Mouse (Mus musculus) spleen, postnatal 14 days (tissue): Measurements from ENCODE around the gene Tnik.

Experiments used
- DNase-seq, 2 experiments: peaks; one replicate each; pipeline ENCODE4 v3.0.0; 2021 to 2022; ENCODE audit warnings: low spot score in 2 of 2

The Tnik gene

DNA sequence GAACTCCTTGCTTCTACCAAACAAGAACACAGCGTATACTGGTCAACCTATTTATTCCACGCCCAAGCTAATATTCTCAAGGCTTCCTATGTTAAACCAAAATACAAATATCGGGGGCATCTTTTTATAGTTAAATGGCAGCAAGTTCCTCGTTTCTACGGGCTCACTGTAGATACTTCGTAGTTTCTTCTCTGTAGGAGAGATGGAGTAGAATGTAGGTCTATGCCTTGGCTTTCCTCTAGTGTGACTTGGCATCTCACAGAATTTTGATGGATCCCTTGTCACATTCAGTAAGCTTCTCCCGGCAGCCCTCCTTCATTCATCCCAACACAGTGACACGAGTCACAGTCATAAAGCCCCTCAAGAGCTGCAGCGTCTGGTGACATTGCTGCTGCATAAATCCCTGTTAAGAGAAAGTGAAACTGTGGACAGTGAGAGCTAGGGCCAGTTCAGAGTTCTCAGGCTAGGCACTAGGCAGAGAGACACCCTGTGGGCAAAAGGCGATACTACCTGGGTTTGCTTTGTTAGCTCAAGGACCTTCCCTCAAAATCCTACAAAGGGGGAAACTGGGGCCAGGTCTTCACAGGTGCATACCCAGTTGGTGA lies 280.5 kb downstream of the Tnik start:
- no peak for DNase-seq

DNA sequence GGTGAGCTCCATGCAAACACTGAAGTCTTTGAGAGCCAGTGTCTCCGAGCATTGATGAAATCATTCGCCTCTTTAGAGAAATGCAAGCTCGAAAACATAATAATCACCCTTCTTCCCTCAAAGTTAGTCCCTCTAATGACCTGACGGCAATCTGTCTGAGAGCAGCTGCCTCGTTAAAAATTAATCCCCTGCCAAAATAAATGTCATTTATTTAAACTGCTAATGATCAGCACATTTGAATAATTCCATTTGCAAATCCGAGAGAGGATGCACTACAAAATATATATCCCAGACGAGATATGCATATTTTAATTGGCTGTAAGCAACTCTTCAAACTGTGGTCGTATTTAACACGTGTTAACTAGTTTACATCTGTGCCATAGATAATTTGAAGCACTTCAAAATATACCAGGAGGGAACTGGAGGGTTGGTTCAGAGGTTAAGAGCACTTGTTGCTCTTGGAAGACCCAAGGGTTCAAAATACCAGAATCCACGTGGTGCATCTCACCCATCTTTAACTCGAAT lies 281.4 kb downstream of the Tnik start:
- no peak for DNase-seq

DNA sequence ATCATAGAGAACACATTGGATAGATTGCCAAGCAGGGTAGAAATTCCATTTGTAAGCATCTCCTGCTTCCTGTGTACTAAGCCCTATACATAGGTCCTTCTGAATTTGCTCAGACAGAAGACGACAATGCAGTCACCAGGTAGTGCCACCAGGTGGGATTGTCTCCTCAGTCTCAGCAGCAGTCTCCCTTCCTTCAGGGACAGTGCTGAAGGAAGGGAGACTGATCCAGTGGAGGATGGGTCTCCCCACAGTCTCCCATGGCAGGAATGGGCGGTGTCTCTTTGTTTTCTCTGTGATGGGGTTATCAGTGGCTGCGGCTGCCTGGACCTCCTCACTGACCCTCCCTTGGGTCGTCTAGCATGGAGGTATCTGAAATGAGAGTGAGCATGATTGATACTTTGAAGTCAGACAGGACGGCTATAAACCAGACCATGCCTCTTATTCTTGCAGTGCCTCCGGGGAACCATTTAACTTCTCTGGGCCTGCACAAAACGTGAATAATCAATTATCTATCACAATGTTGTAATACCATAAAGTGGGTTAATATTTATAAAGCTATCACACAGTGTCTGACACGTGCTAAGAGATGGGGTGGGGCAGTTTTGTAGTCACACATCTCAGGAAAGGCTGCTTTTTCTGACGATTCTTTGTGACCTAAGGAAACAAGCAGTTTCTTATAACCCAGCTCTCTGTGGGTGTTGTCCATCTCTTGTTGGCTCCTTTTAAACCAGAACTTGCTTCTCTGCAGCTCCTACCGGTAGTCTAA lies 285.1 kb downstream of the Tnik start:
- DNase-seq, result no peak

DNA sequence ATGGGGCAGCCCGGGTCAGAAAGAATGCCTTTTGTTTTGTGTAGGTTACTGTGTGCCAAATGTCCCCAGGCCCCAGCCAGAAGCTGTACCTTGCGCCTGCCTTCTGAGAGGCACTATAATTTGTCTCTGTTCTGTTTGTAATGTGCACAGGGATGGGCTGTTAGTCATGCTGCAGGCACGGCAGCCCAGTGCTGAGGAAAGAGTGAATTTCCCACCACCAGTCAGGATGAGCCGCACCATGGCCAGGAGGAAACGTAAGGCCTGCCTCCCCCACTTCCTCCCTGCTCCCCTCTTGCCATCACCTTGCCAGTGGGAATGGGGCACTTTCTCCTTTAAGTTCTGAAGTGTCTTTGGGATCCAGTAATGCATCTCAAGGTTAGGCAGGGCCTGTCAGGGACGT lies 286.4 kb downstream of the Tnik start:
- DNase-seq, result no peak

DNA sequence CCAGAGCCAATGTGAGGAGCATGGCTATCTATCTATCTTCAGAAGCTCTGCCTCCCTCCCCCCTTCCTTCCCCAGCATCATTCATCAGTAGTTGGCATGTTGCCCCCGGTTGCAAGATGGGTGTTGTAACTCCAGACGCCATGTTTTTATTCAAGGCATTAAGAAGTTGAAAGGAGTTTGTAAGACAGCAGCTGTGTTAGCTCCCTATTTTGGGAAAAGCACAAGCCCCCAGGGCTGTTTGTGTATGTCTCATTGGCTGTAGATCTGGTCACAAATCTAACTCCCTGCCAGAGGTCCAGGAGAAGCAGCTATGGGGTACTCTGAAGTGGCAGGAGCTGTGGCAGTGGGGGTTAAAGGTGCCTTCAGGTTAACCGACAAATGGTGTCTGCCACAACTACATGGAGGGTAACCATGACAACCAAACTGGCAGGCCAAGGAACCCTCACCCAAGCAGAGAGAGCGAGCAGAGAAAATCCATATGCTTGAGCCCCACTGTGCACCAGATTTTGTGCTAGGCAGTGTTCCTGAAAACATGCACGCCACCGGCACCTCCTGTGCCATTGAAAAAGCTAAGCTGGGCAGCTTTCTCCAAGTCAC lies 287.6 kb downstream of the Tnik start:
- DNase-seq, result no peak

DNA sequence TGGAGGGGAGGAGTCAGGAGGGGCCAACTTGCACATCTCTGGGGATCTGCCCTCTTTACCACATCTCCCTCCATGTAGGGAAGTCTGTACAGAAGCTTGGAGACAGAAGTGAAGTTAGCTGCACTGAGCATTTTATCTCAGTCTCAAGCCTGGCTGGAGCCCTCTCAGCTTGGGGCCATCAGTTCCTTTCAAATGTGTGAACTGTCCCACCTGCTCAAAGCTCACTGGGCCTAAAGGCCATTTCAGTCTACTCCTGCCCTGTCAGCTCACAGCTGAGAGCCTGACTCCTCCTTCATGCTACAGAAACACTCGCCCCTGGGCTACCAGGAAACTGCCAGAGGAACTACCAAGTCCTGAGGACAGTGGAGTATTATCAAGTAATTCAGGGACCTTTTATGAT lies 288.7 kb downstream of the Tnik start:
- no peak for DNase-seq

DNA sequence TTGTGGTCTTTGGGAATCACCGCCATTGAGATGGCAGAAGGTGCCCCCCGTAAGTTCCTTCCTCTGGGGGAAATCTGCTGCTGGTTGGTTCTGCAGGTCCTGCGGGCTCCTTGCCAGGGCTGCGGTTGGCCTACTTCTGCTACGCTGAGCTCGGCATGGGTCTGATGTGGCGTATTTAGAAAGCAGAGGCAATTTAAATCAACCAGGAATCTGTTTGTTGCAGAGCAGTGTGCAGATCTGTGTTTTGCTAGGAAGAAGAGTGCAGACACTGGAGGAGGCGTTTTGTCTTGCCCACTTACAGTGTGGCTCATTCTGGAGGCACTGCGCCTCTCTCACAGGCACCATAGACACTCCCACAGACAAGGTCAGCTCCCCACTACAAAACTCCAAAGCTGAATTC lies 291.9 kb downstream of the Tnik start:
- no peak for DNase-seq

DNA sequence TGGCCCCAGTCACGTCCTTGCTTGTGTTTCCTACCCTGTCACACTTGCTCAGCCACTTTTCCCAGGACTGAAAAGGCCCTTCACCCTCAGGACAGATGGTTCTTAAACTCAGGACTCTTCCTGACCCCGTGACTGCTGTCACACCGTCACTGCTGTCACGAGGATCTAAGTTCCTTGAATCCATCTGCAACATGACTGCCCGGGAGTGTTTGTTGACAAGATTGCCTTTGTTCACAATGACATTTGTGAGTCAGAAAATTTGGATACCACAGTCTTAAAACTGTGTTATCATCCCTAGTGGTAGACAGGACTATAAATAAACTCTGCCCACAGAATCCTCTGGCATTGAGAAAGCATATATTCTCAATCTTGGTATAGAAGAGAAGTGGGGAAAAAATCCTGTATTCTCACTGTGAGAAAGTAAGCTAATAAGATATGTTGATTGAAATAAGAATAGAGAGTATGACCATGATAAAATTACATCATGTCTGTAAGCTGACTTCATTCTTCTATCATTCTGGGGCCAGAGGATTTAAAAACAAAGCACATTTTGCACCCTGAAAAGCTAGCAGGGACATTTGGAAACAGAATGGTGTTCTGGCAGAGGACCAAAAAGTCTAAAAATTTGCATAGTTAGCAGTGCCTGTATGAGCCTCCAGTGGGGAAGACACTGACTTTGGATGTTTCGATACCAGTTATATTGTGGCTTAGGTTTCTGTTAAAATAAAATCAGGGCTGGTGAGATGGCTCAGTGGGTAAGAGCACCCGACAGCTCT lies 293.0 kb downstream of the Tnik start:
- no peak for DNase-seq

DNA sequence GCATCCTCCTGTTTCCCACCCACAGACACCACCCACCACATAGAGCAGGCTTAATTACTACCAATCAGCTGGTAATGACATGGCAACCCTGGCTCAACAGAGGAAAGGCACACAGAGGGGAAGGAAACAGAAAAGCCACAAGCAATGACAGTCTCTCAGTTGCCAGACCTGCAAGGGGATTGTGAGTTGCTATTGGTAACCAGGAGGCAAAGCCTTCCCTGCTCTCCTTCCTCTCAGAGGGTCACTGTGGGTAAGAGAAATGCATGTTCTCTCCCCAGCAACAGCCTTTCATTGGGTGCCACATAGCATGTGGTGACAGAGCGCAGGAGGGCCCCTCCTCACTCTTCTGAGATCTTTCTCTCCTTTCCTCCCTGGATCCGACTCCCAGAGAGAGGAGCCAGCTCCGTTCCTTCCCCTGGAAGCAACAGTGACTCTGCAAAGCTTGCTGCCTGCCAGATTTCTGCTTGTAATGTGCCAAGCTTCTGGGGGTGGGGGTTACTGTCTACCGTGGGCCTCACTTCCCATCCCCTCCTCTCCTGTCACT lies 295.4 kb downstream of the Tnik start:
- DNase-seq, result no peak

DNA sequence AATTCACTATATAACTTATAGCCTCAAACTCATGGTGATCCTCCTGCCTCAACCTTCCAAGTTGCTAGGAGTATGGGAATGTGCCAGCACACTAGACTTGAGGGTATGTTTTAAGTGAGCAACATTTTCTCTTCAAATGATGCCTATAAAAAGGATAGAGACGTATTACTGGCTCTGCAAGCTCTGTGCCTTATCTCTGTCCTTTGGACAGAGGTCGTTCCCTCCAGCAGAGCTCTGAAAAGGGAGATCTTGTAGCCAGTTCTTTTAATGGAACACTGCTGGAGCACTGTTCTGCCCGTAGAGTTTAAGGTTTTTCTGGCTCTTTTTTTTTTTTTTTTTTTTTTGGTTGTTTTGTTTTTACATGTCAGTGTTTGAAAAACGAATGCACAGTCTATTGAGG lies 298.4 kb downstream of the Tnik start:
- no peak for DNase-seq

DNA sequence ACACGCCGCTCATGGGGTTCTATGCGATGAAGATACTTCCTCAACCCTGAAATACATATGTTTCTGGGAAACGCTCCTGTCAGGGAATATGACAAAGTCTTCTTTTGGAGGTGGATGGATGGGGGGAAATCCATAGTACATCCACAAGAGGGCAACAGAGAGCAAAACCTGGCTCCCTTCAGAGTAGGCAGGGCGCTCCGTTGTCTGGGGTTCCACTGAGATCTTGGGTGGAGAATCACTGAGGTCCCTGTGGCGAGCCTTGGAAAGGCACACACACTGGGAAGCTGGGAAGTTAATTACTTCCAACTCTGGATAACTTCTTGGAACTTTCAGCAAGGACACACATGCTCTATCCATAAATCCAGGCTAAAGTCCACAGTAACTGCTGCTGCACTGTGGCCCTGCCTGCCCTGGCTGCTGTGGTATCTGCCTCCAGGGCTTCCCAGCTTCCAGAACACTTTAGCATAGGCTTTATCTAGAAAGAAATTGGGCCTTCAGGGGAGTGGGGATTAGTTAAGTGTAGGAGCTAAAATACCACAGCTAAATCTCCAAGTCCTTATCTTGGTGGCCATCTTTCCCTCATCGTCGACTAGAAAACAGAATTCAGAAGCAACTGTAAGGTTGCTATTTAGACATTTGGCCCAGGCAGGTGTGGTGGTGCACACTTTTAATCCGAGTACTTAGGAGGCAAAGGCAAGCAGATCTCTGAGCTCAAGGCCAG lies 299.8 kb downstream of the Tnik start:
- no peak for DNase-seq

DNA sequence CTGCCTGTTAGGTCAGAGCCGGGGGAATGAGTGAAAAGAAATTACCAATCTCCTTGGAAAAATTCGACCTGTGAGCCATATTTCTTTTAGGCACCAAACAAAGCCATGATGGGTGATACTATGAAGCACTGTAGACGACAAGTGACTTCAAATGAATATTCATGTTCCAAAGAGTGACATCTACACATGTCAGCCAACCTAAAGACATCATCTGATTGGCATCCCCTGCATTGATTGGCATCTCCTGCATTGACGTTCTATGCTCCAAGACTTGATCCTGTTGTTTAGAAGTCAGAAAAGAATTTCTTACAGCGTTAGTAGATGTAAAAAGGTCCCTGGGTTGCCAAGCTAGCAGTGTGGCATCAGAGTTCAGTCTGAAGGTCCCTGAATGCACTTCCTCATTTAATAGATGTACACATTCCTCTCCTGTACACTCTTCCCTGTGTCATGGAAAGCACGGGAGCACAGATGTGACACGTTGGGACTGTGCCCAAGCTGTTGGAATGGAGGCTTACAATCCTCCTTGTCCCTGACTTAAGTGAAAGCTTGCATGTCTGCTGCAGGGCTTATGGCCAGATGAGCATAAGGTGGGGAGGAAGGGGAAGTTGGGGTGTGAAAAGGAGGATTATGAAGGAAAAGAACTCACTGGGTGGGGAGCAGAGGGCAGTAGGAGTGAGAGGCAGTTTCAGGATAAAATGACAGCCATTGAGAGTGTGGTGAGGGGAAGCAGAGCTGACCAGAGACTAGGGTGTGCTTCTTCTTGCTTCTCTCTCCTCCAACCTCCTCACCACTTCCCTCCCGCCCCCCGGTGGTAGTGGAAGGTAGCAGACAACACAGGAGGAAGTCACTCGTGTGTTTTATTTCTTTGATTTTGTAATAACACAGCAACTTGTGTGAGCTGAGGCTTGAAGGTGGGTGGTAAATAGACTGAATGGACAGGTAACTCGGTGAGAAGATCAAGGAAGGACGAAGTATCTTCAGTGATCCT lies 301.6 kb downstream of the Tnik start:
- no peak for DNase-seq

DNA sequence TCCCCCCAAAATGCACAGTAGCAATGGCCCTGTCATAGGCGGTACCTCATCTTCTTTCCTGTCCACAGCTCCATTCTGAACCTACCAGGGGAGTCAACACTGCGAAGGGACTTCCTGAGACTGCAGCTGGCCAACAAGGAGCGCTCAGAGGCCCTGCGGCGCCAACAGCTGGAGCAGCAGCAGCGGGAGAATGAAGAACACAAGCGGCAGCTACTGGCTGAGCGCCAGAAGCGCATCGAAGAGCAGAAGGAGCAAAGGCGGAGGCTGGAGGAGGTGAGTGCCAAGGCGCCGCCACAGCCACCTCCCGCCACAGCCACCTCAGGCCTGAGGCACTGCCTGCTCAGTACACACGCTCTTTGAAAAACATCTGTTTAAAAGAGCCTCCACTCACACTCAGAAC lies 314.3 kb downstream of the Tnik start:
- DNase-seq, result no peak

DNA sequence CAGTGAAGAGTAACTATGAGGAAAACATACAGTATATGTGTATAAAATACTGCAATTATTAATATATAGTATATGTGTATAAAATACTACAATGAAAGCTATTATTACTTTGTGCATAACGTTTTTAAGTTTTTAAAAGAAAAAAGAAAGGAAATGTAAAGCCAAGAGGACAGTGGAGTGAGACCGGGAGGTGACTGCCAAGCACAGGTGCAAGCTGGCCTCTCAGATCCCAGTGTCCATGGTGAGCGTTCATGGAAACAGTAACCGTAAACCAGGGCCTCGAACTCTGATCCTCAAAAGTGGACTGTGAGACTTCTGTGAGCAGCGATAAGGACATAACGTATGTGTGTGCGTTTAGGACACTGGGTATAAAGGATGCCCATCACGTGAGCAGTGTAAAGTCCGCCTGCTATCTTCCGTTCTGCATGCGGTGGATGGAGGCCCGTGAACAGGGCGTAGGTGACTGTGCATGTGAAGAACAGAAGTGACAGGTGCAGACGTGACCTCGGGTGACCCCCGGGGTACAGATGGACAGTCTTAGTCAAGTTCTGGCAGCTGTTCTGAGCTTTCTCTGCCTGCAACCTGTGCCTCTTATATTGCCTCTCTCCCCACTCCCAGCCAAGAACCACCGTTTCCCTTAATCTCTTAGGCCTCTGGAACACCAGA lies 316.1 kb downstream of the Tnik start:
- DNase-seq, result no peak

DNA sequence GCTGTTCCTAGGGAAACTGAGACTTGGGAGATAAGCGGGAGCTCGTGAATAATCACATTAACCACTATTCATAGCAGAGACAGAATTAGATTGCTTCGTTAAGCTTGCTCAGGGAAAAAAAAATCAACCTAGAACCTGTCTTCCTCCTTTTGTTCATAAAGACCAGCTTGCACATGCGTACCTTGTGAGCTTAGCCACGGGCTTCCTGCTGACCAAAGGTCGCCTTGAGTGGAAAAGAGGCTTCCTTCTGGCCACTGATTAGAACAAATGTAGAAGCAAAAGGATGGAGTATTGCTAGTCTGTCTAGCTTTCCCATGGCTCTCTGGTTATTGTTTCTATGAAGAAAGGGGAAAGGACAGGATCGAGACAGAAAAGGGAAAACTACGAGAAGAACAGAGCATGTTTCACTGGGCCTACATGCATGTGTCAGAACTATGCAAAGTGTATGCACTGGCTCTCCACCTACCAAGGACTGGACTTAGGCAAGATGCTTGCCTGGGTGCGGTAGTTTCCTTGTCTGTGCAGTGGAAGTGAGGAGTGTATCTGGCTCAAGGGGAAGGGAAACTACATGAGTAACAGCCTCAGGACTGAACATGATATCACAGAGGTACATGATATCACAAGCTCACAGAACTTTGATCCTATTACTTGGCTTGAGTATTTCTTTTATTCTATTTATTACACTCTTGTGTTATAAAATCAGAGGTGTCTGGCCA lies 322.9 kb downstream of the Tnik start:
- DNase-seq, result no peak

DNA sequence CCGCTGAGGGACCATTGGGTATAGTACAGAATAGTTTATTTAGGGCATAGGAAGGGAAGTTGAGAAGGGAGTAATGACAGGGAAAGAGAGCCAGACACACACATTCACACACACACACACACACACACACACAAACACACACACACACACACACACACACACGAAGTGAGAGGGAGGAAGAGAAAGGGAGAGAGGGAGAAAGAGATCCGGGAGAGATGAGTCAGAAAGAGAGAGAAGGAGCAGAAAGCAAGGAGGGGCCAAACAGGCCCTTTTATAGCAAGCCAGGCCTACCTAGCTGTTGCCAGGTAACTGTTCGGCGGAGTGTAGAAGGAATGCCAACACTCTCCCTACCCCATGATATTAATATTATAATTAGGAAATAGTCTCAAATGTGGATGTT lies 324.8 kb downstream of the Tnik start:
- no peak for DNase-seq

DNA sequence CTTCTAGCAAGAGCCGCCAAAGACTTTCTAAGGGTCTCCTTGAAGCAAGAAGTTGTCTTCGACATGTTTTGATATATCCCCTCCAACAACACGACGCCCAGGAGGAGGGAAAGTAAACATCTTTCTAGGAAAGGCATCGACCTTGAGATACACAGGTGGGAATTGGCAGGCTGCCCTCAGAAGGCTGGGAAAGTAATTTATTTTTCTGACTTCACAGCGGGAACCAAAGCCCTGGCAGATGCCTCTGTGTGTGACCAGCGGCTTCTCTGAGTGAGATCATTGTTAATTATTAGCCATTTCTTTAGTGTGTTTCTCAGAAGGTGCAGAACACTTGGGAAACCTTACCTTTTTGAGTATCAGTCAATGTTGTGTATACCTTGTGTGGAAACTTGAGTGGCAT lies 328.3 kb downstream of the Tnik start:
- DNase-seq, result no peak

DNA sequence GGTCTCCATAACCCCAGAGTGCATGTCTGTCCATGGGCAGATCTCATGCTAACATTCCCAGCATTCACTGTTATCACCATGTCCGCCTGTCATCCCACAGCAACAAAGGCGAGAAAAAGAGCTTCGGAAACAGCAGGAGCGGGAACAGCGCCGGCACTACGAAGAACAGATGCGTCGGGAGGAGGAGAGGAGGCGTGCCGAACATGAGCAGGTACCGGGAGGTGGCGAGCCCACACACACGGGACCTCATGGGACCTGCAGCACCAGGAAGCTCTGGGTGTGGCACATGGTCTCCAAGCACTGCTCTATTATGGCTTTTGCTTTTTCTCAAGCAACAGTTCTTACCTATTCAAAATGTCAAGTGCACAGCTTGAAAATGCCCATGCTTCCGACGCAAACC lies 330.9 kb downstream of the Tnik start:
- DNase-seq, result no peak

DNA sequence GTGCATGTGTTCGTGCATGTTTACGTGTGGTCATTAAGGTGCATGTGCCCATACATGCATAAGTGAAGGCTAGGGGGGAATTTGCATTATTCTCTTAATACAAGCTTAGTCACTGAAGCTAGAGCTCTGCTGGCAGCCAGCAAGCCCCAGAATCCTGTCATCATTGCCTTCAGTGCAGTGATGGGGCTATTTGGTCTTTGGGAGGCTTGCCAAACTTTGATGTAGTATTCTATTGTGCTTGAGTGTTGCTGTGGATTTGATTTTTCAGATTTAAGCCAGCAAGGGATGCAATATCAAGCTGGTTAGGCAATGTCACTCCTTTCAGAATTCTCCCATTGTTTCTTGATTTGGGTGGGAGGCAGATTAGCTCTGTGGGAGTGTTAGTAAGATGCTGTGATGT lies 336.5 kb downstream of the Tnik start:
- no peak for DNase-seq
